Mouse (Mus musculus): ENCODE measurements around the gene Cwc25.
"Not testable (repeated sequence)": the region's sequence is repeated elsewhere in the genome, so short reads cannot be mapped to it uniquely, and the experiment has no call there.

Cwc25 gene

GRCm38 (mm10) chr11:97723709-97724108 lies 42.6 kb downstream of the Cwc25 start:
- no peak for DNase-seq (ENCODE audit: extremely low spot score)

DNA sequence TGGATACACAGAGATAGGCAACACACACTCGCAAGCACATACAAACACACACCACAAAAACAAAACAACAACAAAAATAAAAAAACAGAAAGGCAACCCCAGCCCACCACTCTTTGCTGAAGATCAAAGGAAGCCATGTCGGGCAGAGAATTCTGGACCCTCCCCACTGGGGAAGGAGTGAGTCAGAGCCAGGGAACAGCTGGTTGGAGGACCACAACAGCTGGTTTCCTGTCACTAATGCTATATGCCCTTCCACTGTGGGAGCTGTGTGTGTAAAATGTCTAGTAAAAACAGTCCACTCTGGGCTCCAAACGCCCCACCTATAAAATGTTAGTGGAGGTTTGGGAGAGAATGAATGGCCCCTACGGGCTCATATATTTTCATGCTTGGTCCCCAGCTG lies 45.0 kb downstream of the Cwc25 start:
- no peak for DNase-seq (ENCODE audit: extremely low spot score)

DNA sequence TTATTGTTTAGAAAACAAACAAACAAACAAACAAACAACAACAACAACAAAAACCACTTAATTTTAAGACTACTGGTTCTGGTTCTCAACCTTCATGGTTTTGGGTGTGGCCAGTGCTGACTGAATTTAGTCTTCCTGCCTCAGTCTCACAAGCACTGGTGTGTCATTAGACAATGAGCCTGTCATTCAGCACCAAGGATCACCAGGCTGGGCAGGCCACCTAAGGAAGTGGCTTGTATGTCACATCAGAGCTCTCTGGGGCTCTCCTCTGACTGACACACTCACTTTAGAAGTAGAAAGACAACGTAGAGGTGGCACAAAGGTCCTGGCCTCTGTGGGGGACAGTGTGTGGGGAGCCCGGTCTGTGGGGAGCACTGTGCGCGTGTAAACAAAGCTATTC lies 47.3 kb downstream of the Cwc25 start:
- DNase-seq (ENCODE audit: extremely low spot score), result no peak

- DNase-seq (ENCODE audit: extremely low spot score), result no peak
Observed at GRCm38 (mm10) chr11:97718281-97718860, 48.0 kb downstream of the Cwc25 start.

- no peak for DNase-seq (ENCODE audit: extremely low spot score)
Observed at GRCm38 (mm10) chr11:97717369-97718280, 48.7 kb downstream of the Cwc25 start.

DNA sequence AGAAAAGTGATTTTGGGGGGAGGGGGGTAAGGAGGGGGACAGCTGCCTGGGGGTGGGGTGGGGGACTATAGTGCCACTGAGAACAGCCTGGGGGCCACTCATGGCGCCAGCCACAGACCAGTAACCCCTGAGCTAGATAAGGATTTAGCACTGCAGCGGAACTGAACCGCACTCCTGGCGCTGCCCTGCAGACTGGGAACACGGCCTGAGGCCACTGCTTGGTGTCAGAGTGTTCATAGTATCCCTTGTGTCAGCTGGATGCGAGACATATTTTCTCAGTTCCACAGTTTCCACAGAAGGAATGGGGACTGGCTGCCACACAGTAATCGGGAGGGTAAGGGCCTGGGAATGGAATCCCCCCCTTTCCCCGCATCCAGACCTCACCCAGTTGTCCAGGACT lies 50.3 kb downstream of the Cwc25 start:
- DNase-seq (ENCODE audit: extremely low spot score), result no peak

DNA sequence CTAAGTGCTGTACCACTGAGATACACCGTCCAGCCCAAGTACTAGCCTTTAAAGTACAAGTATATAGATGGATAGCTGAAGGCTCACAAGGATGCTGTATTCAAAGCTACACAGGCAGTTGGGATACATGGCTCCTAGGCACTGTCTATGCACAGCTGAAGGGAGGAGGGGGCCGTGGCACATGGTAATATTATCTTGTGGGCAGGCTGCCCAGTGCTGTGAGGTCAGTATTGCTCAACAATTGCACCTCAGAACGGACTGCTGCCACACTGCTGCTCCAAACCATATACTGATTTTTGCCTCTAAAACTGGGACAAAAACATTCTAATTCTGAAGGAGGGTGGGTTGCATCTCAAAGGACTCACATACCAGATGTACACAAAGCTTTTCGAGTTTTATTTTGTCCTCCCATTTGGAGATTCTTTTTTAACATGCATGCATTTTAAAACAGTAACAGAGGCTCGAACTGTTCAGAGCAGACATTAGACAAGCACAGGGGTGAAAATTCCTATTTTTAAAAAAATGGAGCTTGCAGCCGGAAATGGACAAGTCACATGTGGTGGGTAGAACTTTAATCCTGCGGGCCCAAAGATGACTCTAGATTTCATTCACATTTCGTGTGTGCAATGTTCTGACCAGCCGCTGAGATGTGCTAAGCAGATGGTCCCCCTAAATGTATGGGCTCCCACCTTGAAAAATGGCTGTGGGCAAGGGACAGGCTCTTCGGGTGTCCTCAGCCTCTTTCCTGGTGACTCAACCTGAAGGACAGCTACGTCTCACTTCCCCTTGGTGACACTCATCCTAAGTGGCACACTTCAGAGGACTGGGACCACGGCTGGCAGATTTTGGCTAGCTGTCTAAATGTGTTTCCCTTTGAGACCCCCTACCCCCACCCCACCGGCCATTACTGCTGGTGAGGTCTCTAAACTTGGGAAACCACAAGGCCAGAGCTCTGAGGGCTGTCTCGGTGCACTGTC lies 51.3 kb downstream of the Cwc25 start:
- no peak for DNase-seq (ENCODE audit: extremely low spot score)

DNA sequence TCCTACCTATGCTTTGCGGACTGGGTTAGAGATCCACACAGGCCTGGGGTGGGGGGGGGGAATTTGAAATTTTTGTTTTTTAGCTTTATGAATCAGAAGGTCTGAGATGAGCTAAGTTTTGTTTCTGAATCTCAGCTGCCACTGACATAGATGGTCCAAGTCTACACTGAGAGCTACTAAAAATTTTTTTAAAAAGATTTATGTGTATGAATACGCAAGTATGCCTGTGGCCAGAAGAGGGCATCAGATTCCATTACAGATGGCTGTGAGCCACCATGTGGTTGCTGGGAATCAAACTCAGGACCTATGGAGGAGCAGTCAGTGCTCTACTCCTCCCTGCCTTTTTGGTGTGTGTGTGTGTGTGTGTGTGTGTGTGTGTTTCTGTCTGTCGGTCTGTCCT lies 52.0 kb downstream of the Cwc25 start:
- no peak for DNase-seq (ENCODE audit: extremely low spot score)

DNA sequence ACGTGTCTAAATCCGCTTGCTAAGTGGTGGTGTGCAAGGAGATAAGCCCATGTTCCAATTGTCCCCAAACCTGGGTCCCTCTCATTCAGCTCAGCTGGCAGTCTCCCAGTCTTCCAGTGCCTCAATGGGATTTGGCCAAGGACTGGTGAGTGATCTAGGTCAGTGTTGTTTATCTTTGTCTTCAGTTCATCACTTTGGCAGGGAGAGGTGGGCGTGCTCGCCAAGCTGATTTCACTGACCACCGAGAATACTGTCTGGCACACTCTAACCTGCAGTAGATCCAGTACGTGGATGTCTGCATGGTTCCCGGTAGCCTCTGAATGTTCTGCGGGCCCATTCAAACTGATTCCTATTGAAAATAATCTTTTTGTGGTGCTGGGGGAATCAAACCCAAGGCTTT lies 52.5 kb downstream of the Cwc25 start:
- no peak for DNase-seq (ENCODE audit: extremely low spot score)

- DNase-seq (ENCODE audit: extremely low spot score), result no peak
Observed at GRCm38 (mm10) chr11:97712286-97712685, 54.1 kb downstream of the Cwc25 start.

DNA sequence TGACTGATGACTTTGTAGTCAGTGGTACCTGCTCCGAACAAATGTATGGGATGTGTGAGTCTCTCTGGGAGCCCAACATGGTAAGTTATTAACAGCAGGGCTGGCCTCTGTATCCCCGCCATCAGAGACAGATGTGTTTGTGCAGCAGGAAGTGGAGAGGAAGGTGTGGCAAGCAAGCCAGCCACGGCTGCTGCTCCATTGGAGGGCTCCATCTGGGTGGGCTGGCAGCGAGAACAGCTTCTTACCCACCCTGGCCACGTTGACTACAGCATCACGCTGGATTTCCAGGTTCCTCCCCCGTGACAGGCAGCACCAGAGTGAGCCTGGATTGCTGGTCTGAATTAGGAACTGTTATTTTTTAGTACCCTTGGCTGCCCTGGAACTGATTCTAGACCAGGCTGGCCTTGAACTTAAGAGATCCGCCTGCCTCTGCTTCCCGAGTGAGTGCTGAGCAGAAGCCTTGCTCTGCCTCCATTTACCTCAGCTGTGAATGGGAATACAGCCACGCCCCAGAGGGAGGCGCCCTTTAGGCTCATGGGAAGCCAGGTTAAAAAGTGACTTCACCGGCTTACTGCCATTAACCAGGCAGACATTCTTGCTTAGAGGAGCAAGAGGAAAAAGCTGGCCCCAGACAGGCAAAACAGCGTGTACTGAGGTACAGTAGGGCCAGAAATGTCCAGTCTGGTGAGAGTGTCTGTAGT lies 55.0 kb downstream of the Cwc25 start:
- DNase-seq (ENCODE audit: extremely low spot score), result no peak

GRCm38 (mm10) chr11:97710067-97710466 lies 56.3 kb downstream of the Cwc25 start:
- not testable (repeated sequence) for DNase-seq (ENCODE audit: extremely low spot score)

GRCm38 (mm10) chr11:97703039-97703826 lies 63.1 kb downstream of the Cwc25 start, which contains the start of gene Psmb3:
Gene Psmb3 (plus strand): TSS chr11:97703399.
- peak; percentile 99 for DNase-seq (ENCODE audit: extremely low spot score)

DNA sequence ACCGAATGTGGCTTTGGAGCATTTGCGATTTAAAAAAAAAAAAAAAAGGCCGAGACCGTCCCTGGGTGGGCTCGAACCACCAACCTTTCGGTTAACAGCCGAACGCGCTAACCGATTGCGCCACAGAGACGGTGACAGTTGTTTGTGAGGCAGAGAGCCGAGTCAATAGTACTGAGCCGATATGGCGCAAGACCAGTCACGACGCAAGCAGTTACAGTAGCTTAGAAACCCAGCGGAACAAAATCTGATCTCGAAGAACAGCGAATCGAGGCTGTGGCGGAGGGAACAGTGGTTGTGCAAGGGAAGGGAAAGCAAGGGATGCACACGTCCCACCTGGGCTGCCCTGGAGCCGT lies 64.0 kb downstream of the Cwc25 start:
- DNase-seq (ENCODE audit: extremely low spot score), result peak; percentile 89

DNA sequence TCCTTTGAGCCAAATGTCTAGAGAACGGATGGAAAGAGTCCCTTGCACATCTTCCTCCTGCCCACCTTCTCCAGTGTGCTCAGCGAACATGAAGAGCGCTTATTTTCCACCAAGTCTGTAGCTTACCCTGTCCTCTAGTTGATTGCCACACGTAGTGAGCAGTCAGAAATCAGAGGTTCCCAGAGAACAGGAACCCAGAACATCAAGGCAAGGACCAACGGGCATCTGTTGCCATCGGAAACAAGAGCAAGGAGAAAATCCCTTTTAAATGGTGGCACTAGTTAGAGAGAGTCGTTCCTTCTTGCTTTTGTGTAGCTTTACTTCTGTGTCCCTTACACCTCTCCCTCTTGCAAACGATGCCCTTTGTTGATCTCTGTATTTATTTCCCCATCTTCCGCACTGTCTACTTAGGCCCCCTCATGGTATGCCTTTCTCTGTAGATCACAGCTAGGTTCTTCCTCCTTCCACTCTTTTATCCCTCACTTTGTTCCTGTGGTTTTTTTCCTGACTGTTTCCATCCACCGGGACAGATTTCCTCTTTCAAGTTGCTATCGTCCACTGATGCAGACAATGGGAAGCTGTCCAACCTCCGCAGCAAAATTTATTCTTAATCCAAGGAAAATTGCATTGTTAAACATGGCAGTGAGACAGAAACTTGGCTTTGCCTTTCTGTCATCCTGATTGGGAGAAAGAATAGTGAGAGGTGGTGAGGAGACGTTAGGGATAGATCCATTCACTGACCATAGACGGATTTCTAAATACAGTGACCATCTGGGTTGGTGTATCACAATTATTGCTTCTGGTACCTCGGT lies 64.6 kb downstream of the Cwc25 start:
- DNase-seq (ENCODE audit: extremely low spot score), result no peak

- peak; percentile 69 for DNase-seq (ENCODE audit: extremely low spot score)
Observed at GRCm38 (mm10) chr11:97700746-97701580, 65.4 kb downstream of the Cwc25 start.

GRCm38 (mm10) chr11:97700003-97700745 lies 66.2 kb downstream of the Cwc25 start, which contains the start of gene Pcgf2:
Gene Pcgf2 (minus strand): TSS chr11:97700497.
- DNase-seq (ENCODE audit: extremely low spot score), result no peak

DNA sequence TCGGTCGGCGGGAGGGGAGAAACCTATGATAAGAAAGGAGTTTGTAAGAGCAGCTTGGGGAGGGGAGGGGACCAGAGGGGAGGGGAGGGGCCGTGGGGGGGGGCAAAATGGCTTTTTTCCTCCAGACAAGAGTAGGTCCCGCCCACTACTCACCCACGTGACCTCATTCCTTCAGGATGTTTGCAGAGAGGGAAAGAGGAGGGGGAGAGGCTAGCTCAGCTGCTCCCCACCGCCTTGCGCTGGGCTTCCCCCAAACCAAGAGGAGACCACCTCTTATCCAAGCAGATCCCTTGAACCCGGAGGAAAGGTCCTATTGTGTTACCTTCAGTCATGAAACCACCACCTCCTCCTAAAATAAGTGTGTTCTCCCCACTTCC lies 66.7 kb downstream of the Cwc25 start:
- peak; percentile 97 for DNase-seq (ENCODE audit: extremely low spot score)
